Mouse (Mus musculus) cerebellum, adult 8-10 months (tissue): Measurements from ENCODE around the gene Kansl3.
A peak's percentile ranks its signal among the peaks of the same experiment; 100 is the strongest.

ENCODE experiments used
- DNase-seq: peaks from one replicate; pipeline ENCODE4 v3.0.0; 2022

The Kansl3 gene

DNA sequence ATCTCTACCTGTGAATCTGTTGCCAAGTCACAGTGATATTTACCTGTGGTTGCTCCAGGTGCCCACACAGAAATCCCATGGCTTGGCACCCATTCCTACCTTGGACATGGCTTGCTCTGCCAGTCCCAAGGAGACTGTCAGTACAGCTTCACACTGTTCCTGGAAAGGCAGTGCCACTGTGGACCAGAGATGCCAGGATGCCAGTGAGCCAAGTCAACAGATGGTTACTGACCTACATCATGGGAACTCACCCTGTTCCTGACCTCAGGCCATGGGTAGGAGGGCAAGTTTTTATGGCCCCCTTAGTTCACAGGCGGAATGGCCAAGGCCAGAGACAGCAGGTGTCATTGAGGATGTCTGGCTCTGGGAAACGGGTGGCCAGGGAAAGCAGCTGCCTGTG lies 47.8 kb downstream of the Kansl3 start:
- peak; percentile 32 for DNase-seq

- DNase-seq: no peak
Observed at GRCm38 (mm10) chr1:36315776-36316100, 53.2 kb downstream of the Kansl3 start.

DNA sequence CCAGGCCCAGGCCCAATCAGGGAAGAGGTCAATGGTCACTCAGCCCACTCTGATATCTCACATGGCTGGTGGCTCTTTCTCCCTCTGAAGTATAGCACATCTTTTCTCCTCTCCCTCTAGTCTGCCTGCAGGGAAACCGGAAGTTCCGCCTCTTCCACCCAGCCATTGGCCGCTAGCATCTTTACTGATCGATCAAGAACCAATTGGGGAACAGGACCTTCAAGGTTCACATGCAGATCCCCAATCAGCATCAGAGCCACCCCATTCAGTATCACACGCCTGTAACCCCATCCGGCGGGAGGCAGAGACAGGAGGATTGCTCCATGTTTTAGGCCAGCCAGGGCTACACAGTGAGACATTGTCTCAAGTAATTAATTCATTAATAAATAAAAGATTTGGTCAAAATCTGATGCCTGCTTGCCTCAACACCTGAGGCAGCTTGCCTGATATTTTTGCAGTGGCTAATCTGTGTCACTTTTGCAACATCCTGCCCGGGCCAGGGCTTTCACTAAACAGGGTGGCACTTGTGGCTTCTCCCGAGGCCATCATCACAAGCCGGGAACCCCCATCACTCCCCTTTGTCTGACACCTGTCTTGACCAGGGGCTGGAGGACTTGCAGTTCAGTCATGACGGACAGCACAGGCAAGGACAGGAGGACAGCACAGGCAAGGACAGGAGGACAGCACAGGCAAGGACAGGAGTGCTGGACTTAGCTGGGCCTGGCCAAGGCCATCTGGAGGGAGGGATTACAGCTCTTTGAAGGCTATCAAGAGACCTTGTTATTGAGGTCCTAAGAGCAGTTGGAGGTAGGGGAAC lies 53.8 kb downstream of the Kansl3 start:
- DNase-seq: no peak

DNA sequence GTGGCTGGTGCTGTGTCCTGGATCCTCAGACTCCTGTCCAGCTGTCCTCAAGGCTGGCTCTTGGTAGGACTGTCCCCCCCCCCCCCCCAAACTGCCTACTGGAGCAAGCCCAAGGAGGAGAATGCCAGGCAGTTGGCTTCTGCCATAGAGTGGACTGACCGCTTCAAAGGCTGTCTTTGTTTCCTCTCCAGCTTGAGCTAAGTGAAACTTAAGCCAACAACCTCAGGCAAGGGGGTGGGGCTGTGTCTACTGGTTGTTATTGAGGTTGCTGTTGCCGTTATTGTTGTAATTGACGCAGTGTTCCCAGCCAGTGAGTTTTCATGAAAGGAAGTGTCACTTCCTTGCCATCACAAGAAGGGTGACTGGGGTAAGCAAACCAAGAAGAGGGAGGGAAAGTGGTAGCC lies 59.5 kb downstream of the Kansl3 start:
- DNase-seq: no peak

DNA sequence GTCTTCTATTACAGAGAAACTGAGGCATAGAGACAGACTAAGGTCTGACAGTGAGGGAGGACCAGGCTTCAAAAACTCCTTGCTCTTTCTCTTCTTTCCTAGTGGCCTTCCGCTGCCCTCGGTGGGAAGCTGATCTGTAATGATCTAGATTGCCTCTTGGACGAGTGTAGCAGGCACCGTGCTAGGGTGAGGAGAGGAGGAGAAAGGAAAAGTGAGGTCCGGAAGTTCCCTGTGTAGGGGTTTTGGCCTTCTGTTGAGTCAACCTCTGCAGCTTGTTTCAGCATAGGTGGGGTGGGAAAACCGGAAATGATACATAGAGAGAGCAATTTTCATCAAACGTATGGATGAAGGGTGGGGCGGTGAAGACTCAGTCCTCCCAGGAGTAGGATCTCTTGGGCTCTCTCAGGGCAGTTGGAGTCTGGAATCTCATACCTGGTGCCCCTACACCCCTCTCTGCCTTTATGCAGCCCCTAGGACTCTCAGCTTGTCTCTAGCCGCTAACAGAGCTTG lies 60.0 kb downstream of the Kansl3 start:
- no peak for DNase-seq

DNA sequence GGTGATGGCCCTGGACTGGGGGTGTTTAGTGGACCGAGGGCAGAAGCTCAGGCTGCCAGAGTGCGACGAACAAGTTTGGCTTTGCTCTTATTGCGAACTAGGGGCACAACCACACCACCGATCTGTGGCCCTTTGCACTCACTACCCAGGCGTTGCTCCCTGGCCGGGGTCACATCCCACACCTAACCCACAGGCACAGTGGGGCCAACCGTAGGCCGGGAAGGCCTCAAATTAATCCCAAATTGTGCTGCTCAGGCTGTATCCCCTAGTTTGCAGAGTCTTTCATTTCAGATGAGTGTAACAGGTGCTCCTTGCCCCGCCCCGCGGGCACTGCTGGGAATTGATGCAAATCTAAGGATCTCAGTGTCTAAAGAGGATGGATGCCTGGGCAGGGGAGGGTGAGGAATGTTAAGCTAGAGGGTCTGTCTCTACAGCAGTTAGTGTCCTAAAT lies 60.5 kb downstream of the Kansl3 start:
- DNase-seq: no peak

DNA sequence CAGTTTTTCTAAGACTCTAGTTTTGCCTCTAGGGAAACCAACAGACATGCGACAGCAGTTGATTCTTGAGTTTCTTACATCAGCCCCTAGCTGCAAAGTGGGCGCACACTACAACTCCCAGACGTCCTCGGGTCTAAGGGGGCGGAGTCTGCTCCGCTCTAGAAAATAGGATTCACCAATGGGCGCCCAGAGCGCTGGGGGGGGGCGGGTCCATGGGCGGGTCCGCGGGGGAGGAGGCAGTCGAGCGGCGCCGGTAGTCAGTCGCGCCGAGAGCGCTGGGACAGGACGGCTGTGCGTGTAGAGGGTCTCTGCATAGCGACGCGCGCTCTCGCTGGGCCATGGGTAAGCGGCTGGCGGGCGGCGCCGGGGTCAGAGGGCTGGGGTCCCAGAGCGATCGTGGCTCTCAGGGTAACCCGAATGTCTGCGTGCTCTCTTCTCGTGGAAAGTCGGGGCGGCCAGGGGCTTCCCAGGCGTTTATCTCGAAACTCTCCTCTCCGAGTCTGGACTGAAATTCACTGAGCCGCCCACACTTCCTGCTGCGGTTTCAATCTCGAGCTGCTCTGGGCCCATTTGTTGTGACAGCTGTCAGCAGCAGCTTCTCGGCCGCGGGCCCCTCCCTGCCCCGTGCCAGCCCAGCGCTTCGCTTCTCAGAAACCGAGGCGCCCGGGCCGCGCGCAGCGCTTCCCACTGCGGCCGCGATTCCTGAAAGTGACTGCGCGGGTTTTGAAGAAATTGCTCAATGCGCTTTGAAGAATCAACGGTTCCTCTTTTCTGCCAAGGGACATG lies 61.3 kb downstream of the Kansl3 start, which contains the start of gene Arid5a:
Arid5a (plus strand) TSS at position 239 of the 786 bp plus-strand sequence.
- peak; percentile 76 for DNase-seq

GRCm38 (mm10) chr1:36307121-36307494 lies 61.9 kb downstream of the Kansl3 start:
- no peak for DNase-seq

DNA sequence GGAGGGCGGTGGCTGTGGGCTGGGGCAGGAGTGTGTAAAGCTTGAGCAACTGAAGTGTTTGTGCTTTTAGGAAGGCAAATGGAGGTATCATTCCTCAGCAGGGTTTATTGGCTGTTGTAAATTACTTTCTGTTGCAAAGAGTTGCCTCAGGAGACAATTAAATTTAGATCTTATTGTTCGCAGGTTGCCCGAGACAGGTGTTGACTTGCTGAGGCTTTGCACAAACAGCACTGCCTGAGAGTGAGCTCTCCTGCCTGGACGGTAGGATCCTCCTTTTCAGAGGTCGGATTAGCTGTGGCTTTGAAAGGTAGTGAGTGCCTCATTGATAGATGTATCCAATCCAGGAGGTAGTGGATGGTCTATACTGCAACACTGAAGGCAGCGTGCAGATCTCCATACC lies 62.9 kb downstream of the Kansl3 start:
- no peak for DNase-seq

GRCm38 (mm10) chr1:36304764-36305163 lies 64.2 kb downstream of the Kansl3 start:
- DNase-seq: no peak

DNA sequence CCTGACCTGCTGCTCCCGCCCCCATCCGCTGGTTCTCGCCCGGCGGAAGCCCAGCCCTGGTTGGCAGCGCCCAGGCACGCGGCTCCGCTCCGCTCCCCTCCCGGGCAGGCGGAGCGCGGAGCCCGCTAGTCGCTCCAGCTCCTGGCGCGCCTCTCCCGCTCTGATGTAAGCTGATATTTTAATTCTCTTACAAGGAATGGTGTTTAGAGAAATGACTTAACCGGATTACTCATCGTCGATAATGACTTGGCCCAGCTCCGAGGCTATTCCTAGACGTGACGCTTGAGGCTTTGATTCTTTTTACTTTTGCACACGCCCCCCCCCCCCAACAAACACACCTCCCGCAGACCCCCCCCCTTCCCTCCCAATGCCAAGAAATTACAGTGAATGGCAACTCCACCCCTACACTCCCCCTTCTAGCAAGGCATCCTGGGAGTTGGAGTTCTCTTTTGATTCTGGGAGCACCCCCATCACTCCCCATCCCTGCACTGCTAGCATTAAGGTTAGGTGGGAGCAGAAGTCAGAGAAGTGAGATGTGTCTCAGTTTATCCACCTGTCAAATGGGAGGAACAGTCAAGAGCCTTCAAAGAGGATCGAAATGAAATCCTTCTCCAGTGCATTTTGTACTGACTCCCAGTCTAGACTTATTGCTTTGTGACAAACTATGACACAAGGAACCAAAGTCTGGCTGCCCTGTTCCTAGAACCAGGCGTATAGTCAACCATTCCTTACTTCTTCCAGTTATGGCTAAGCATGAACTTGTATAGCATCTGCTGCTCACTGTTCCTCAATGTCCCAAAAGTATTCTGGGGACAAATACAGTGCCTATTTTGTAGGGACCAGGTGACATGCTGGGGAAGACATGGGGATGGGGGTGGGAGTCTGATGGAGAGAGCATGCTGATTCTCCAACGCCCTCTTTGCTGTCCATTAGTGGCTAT lies 65.3 kb downstream of the Kansl3 start:
- peak; percentile 56 for DNase-seq

- no peak for DNase-seq
Observed at GRCm38 (mm10) chr1:36302957-36303356, 66.0 kb downstream of the Kansl3 start.

DNA sequence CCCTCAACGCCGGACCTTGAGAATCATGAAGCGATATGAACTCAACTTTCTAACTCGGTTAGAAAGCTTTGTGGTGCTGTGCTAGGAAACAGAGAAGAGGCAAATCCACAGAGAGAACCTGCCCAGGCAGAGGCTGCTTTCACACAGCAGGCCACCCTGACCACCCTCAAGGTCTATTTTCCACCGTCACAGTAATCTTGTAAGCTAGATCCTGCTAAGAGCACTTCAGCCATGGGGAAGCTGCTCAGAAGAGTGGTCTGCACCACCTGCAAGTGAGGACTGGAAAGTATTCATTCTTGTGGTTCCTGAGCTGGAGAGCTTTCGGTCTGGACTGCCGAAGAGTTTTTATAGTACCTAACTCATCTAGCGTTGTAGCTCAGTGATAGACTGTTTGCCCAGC lies 66.7 kb downstream of the Kansl3 start:
- DNase-seq: no peak

GRCm38 (mm10) chr1:36300486-36300885 lies 68.5 kb downstream of the Kansl3 start:
- DNase-seq: no peak

- DNase-seq: no peak
Observed at GRCm38 (mm10) chr1:36299676-36300075, 69.3 kb downstream of the Kansl3 start.

GRCm38 (mm10) chr1:36299126-36299525 lies 69.9 kb downstream of the Kansl3 start:
- DNase-seq: no peak

- no peak for DNase-seq
Observed at GRCm38 (mm10) chr1:36298107-36298506, 70.9 kb downstream of the Kansl3 start.

GRCm38 (mm10) chr1:36296466-36297149 lies 72.4 kb downstream of the Kansl3 start:
- peak; percentile 65 for DNase-seq

- no peak for DNase-seq
Observed at GRCm38 (mm10) chr1:36294402-36294801, 74.6 kb downstream of the Kansl3 start.

- no peak for DNase-seq
Observed at GRCm38 (mm10) chr1:36293470-36293869, 75.5 kb downstream of the Kansl3 start.
